Mouse (Mus musculus) left cerebral cortex, postnatal 25 days (tissue): Measurements from ENCODE around the gene Mbnl2. TPM values are rescaled to one million over a fixed set of nuclear protein-coding genes. Genes with fewer than 3 reads are reported as not detected.

Experiments used
- DNase-seq, 2 experiments: peaks; one replicate each; pipeline ENCODE4 v3.0.0; 2022; ENCODE audit warnings: low spot score in 2 of 2, mixed read lengths in 1 of 2
- intact Hi-C: fragments of 180-260 bp; cut with DNase I; formaldehyde crosslinking; loops from one replicate; pipeline ENCODE4 v1.15.1; 2025
- total RNA-seq, 2 experiments: library from RNA; stranded (reverse); gene quantifications; 2 replicates each; pipeline ENCODE4 v1.2.3; 2021

Gene Mbnl2
- total RNA-seq, 2 experiments from 2014 or later: 244 to 245 TPM

GRCm38 (mm10) chr14:120294480-120294879 is 19.0 kb downstream of the Mbnl2 start:
- intact Hi-C loops: loop anchor here (2.0 kb wide), 1 partner anchor 16 kb away; no protein-coding TSS in a partner anchor
- DNase-seq: no peak

- intact Hi-C loops: loop anchor here (2.0 kb wide), 1 partner anchor 17 kb away; no protein-coding TSS in a partner anchor
- DNase-seq: no peak
Observed at GRCm38 (mm10) chr14:120295355-120296220, 20.1 kb downstream of the Mbnl2 start.

GRCm38 (mm10) chr14:120296231-120297006 is 20.9 kb downstream of the Mbnl2 start:
- DNase-seq: no peak
- intact Hi-C loops: loop anchor here (1.0 kb wide), 1 partner anchor 35 kb away; no protein-coding TSS in a partner anchor

- intact Hi-C loops: loop anchor here (1.0 kb wide), 1 partner anchor 36 kb away; no protein-coding TSS in a partner anchor
- no peak for DNase-seq
Observed at GRCm38 (mm10) chr14:120297137-120297749, 21.8 kb downstream of the Mbnl2 start.

- DNase-seq: no peak
- intact Hi-C loops: loop anchor here (1.0 kb wide), 1 partner anchor 37 kb away; no protein-coding TSS in a partner anchor
Observed at GRCm38 (mm10) chr14:120297833-120298232, 22.4 kb downstream of the Mbnl2 start.

- no peak for DNase-seq
- intact Hi-C loops: no loop called here
Observed at GRCm38 (mm10) chr14:120298439-120298838, 23.0 kb downstream of the Mbnl2 start.

GRCm38 (mm10) chr14:120299716-120300115 is 24.2 kb downstream of the Mbnl2 start:
- intact Hi-C loops: no loop called here
- DNase-seq: no peak

- no peak for DNase-seq
- intact Hi-C loops: no loop called here
Observed at GRCm38 (mm10) chr14:120300191-120300590, 24.7 kb downstream of the Mbnl2 start.

- intact Hi-C loops: no loop called here
- DNase-seq: no peak
Observed at GRCm38 (mm10) chr14:120300814-120301213, 25.3 kb downstream of the Mbnl2 start.

GRCm38 (mm10) chr14:120302913-120303548 is 27.6 kb downstream of the Mbnl2 start:
- intact Hi-C loops: no loop called here
- DNase-seq: no peak

GRCm38 (mm10) chr14:120306229-120306628 is 30.8 kb downstream of the Mbnl2 start:
- no peak for DNase-seq
- intact Hi-C loops: no loop called here

- DNase-seq: no peak
- intact Hi-C loops: no loop called here
Observed at GRCm38 (mm10) chr14:120307356-120307755, 31.9 kb downstream of the Mbnl2 start.

- DNase-seq: peak in 1 of 2 experiments; percentile 73
- intact Hi-C loops: no loop called here
Observed at GRCm38 (mm10) chr14:120307963-120308362, 32.5 kb downstream of the Mbnl2 start.

GRCm38 (mm10) chr14:120309691-120310090 is 34.2 kb downstream of the Mbnl2 start:
- DNase-seq: no peak
- intact Hi-C loops: no loop called here

GRCm38 (mm10) chr14:120311330-120312097 is 36.0 kb downstream of the Mbnl2 start:
- intact Hi-C loops: no loop called here
- DNase-seq: no peak

- DNase-seq: peak in 1 of 2 experiments; percentile 57
- intact Hi-C loops: no loop called here
Observed at GRCm38 (mm10) chr14:120312661-120313406, 37.4 kb downstream of the Mbnl2 start.

- no peak for DNase-seq
- intact Hi-C loops: no loop called here
Observed at GRCm38 (mm10) chr14:120313466-120313865, 38.0 kb downstream of the Mbnl2 start.

- no peak for DNase-seq
Observed at GRCm38 (mm10) chr14:120315721-120316120, 40.3 kb downstream of the Mbnl2 start.

More at GRCm38 (mm10) chr14:120315721-120316120, 40.3 kb downstream of the Mbnl2 start:
- intact Hi-C loops: no loop called here
